Mouse (Mus musculus): ENCODE results near the gene Nup214.

The Nup214 gene

GRCm38 (mm10) chr2:31974141-31974808 lies at the start of gene Nup214:
Gene Nup214, plus strand, starts transcription at chr2:31974436.
- DNase-seq (ENCODE audit: low read depth, low spot score), result peak; percentile 99

GRCm38 (mm10) chr2:31924811-31925210 lies 49.4 kb upstream of the Nup214 start:
- DNase-seq (ENCODE audit: low read depth, low spot score), result peak; percentile 38

GRCm38 (mm10) chr2:31925936-31926335 lies 48.3 kb upstream of the Nup214 start:
- DNase-seq (ENCODE audit: low read depth, low spot score), result no peak

- DNase-seq (ENCODE audit: low read depth, low spot score), result no peak
Measured at GRCm38 (mm10) chr2:31929664-31930063, 44.6 kb upstream of the Nup214 start.

- DNase-seq (ENCODE audit: low read depth, low spot score), result no peak
Measured at GRCm38 (mm10) chr2:31934551-31934950, 39.7 kb upstream of the Nup214 start.

GRCm38 (mm10) chr2:31935054-31935453 lies 39.2 kb upstream of the Nup214 start:
- no peak for DNase-seq (ENCODE audit: low read depth, low spot score)

- no peak for DNase-seq (ENCODE audit: low read depth, low spot score)
Measured at GRCm38 (mm10) chr2:31938298-31938697, 35.9 kb upstream of the Nup214 start.

GRCm38 (mm10) chr2:31943011-31943410 lies 31.2 kb upstream of the Nup214 start:
- no peak for DNase-seq (ENCODE audit: low read depth, low spot score)

GRCm38 (mm10) chr2:31945580-31945979 lies 28.7 kb upstream of the Nup214 start:
- DNase-seq (ENCODE audit: low read depth, low spot score), result no peak

GRCm38 (mm10) chr2:31948392-31948791 lies 25.8 kb upstream of the Nup214 start:
- DNase-seq (ENCODE audit: low read depth, low spot score), result peak; percentile 39

GRCm38 (mm10) chr2:31948801-31949200 lies 25.4 kb upstream of the Nup214 start:
- no peak for DNase-seq (ENCODE audit: low read depth, low spot score)

- peak; percentile 67 for DNase-seq (ENCODE audit: low read depth, low spot score)
Measured at GRCm38 (mm10) chr2:31950058-31950871, 24.0 kb upstream of the Nup214 start, which contains the start of gene Aif1l. Gene Aif1l, plus strand, starts transcription at chr2:31950139.

- no peak for DNase-seq (ENCODE audit: low read depth, low spot score)
Measured at GRCm38 (mm10) chr2:31950966-31951365, 23.3 kb upstream of the Nup214 start.

GRCm38 (mm10) chr2:31952236-31952635 lies 22.0 kb upstream of the Nup214 start:
- DNase-seq (ENCODE audit: low read depth, low spot score), result no peak

- no peak for DNase-seq (ENCODE audit: low read depth, low spot score)
Measured at GRCm38 (mm10) chr2:31952725-31953124, 21.5 kb upstream of the Nup214 start.

GRCm38 (mm10) chr2:31953687-31954086 lies 20.5 kb upstream of the Nup214 start:
- no peak for DNase-seq (ENCODE audit: low read depth, low spot score)

- DNase-seq (ENCODE audit: low read depth, low spot score), result no peak
Measured at GRCm38 (mm10) chr2:31954779-31955181, 19.5 kb upstream of the Nup214 start.

GRCm38 (mm10) chr2:31955686-31956085 lies 18.6 kb upstream of the Nup214 start:
- DNase-seq (ENCODE audit: low read depth, low spot score), result no peak

- no peak for DNase-seq (ENCODE audit: low read depth, low spot score)
Measured at GRCm38 (mm10) chr2:31957211-31957610, 17.0 kb upstream of the Nup214 start.

GRCm38 (mm10) chr2:31960986-31961385 lies 13.2 kb upstream of the Nup214 start:
- no peak for DNase-seq (ENCODE audit: low read depth, low spot score)

GRCm38 (mm10) chr2:31961791-31962222 lies 12.4 kb upstream of the Nup214 start:
- DNase-seq (ENCODE audit: low read depth, low spot score), result no peak

- no peak for DNase-seq (ENCODE audit: low read depth, low spot score)
Measured at GRCm38 (mm10) chr2:31962501-31963224, 11.6 kb upstream of the Nup214 start.
